Mouse (Mus musculus): ENCODE measurements at regions not wholly inside any gene's neighbourhood (a gene's known extent, or its start where the extent isn't known, plus 50 kb on each side); places are given as distances from the start of the nearest gene placed in this dataset.
A peak's percentile ranks its signal among the peaks of the same experiment; 100 is the strongest.

- no peak overlapping the region for H3K27ac ChIP-seq
- no peak overlapping the region for H3K9ac ChIP-seq
- WGBS: 75% methylated on average over 6 of the region's 6 CpGs
- no peaks in the 10 kb centered on the region for H3K9me3 ChIP-seq
- no peaks in the 10 kb centered on the region for H3K27me3 ChIP-seq
- no peaks in the 10 kb centered on the region for H3K4me1 ChIP-seq (replicated peaks)
- no peaks in the 10 kb centered on the region for H3K36me3 ChIP-seq
- H3K4me3 ChIP-seq: no peak overlapping the region
- H3K4me2 ChIP-seq: no peak overlapping the region
- no peak for ATAC-seq (ENCODE audit: low FRiP score)
Measured at GRCm38 (mm10) chr8:49043236-49043635, 199.5 kb upstream of the Tenm3 start.

- no peak overlapping the region for H3K27ac ChIP-seq
- no peaks in the 10 kb centered on the region for H3K9me3 ChIP-seq
- no peak overlapping the region for H3K9ac ChIP-seq
- no peak overlapping the region for H3K4me3 ChIP-seq
- no peak for ATAC-seq (ENCODE audit: low FRiP score)
- 71% methylated on average over 5 of the region's 5 CpGs for WGBS
- no peak overlapping the region for H3K4me2 ChIP-seq
- H3K4me1 ChIP-seq (replicated peaks): no peaks in the 10 kb centered on the region
- H3K36me3 ChIP-seq: no peaks in the 10 kb centered on the region
- H3K27me3 ChIP-seq: no peaks in the 10 kb centered on the region
Measured at GRCm38 (mm10) chr8:49035970-49036700, 192.4 kb upstream of the Tenm3 start.

GRCm38 (mm10) chr8:49035519-49035918 is 191.8 kb upstream of the Tenm3 start:
- no peaks in the 10 kb centered on the region for H3K4me1 ChIP-seq (replicated peaks)
- 29% methylated on average over 8 of the region's 8 CpGs for WGBS
- H3K4me2 ChIP-seq: no peak overlapping the region

GRCm38 (mm10) chr8:49030255-49030654 is 186.5 kb upstream of the Tenm3 start:
- Histone ChIP-seq H3K27ac (no peak overlapping the region), H3K9me3 (no peaks in the 10 kb centered on the region), H3K36me3 (no peaks in the 10 kb centered on the region), H3K4me3 (no peak overlapping the region), H3K4me2 (no peak overlapping the region), H3K27me3 (no peaks in the 10 kb centered on the region), H3K4me1 (replicated peaks) (no peaks in the 10 kb centered on the region), H3K9ac (no peak overlapping the region)
- 16% methylated on average over 5 of the region's 5 CpGs for WGBS
- ATAC-seq (ENCODE audit: low FRiP score): no peak

More at GRCm38 (mm10) chr8:49035519-49035918, 191.8 kb upstream of the Tenm3 start:
- H3K36me3 ChIP-seq: no peaks in the 10 kb centered on the region
- no peak overlapping the region for H3K9ac ChIP-seq
- no peaks in the 10 kb centered on the region for H3K9me3 ChIP-seq
- H3K4me3 ChIP-seq: no peak overlapping the region
- ATAC-seq (ENCODE audit: low FRiP score): no peak
- no peaks in the 10 kb centered on the region for H3K27me3 ChIP-seq
- no peak overlapping the region for H3K27ac ChIP-seq

GRCm38 (mm10) chr8:49017741-49018140 is 174.0 kb upstream of the Tenm3 start:
- Histone ChIP-seq H3K9ac (no peak overlapping the region), H3K9me3 (no peaks in the 10 kb centered on the region), H3K27ac (no peak overlapping the region), H3K4me2 (no peak overlapping the region), H3K27me3 (no peaks in the 10 kb centered on the region), H3K36me3 (no peaks in the 10 kb centered on the region), H3K4me3 (no peak overlapping the region), H3K4me1 (replicated peaks) (no peaks in the 10 kb centered on the region)
- WGBS: 69% methylated on average over 3 of the region's 3 CpGs
- no peak for ATAC-seq (ENCODE audit: low FRiP score)

GRCm38 (mm10) chr8:49015701-49016100 is 171.9 kb upstream of the Tenm3 start:
- no peaks in the 10 kb centered on the region for H3K27me3 ChIP-seq
- WGBS: 82% methylated on average over 7 of the region's 7 CpGs
- no peak overlapping the region for H3K4me2 ChIP-seq
- no peak overlapping the region for H3K9ac ChIP-seq
- H3K9me3 ChIP-seq: no peaks in the 10 kb centered on the region
- no peak for ATAC-seq (ENCODE audit: low FRiP score)
- H3K4me1 ChIP-seq (replicated peaks): no peaks in the 10 kb centered on the region
- H3K27ac ChIP-seq: no peak overlapping the region
- H3K36me3 ChIP-seq: no peaks in the 10 kb centered on the region
- no peak overlapping the region for H3K4me3 ChIP-seq

- WGBS: 62% methylated on average over 8 of the region's 8 CpGs
- Histone ChIP-seq H3K27me3 (no peaks in the 10 kb centered on the region), H3K4me2 (no peak overlapping the region), H3K9me3 (no peaks in the 10 kb centered on the region), H3K4me3 (no peak overlapping the region), H3K4me1 (replicated peaks) (no peaks in the 10 kb centered on the region), H3K36me3 (no peaks in the 10 kb centered on the region), H3K27ac (no peak overlapping the region), H3K9ac (no peak overlapping the region)
- ATAC-seq (ENCODE audit: low FRiP score): no peak
Measured at GRCm38 (mm10) chr8:49015200-49015599, 171.4 kb upstream of the Tenm3 start.

- Histone ChIP-seq H3K27ac (no peak overlapping the region), H3K27me3 (no peaks in the 10 kb centered on the region; the same call in 1 of the 2 replicates), H3K4me3 (no peak overlapping the region), H3K9ac (no peak overlapping the region), H3K36me3 (no peaks in the 10 kb centered on the region), H3K4me1 (replicated peaks) (no peaks in the 10 kb centered on the region), H3K9me3 (no peaks in the 10 kb centered on the region), H3K4me2 (no peak overlapping the region)
- WGBS: 73% methylated on average over 11 of the region's 11 CpGs
- no peak for ATAC-seq (ENCODE audit: low FRiP score)
Measured at GRCm38 (mm10) chr8:49006236-49006965, 162.7 kb upstream of the Tenm3 start.

GRCm38 (mm10) chr8:48981667-48982066 is 137.9 kb upstream of the Tenm3 start:
- Histone ChIP-seq H3K36me3 (no peaks in the 10 kb centered on the region), H3K27ac (peak overlapping the region; percentile 26), H3K4me1 (replicated peaks) (peaks cover 14% of the 10 kb centered on the region; the same call in 1 of the 2 replicates), H3K4me2 (no peak overlapping the region), H3K9me3 (no peaks in the 10 kb centered on the region), H3K27me3 (no peaks in the 10 kb centered on the region), H3K9ac (no peak overlapping the region), H3K4me3 (no peak overlapping the region)
- ATAC-seq (ENCODE audit: low FRiP score): peak; percentile 80
- WGBS: 47% methylated on average over 8 of the region's 8 CpGs

GRCm38 (mm10) chr8:48980755-48981154 is 137.0 kb upstream of the Tenm3 start:
- no peaks in the 10 kb centered on the region for H3K36me3 ChIP-seq
- H3K4me1 ChIP-seq (replicated peaks): peaks cover 14% of the 10 kb centered on the region; the same call in 1 of the 2 replicates
- no peak overlapping the region for H3K4me2 ChIP-seq
- H3K27ac ChIP-seq: peak overlapping the region; percentile 26; the same call in 1 of the 2 replicates
- ATAC-seq (ENCODE audit: low FRiP score): no peak
- H3K9me3 ChIP-seq: no peaks in the 10 kb centered on the region
- no peak overlapping the region for H3K9ac ChIP-seq
- 76% methylated on average over 7 of the region's 7 CpGs for WGBS
- H3K27me3 ChIP-seq: no peaks in the 10 kb centered on the region
- no peak overlapping the region for H3K4me3 ChIP-seq

GRCm38 (mm10) chr8:48970655-48971054 is 126.9 kb upstream of the Tenm3 start:
- Histone ChIP-seq H3K27ac (no peak overlapping the region), H3K36me3 (no peaks in the 10 kb centered on the region), H3K4me1 (replicated peaks) (peaks cover 6% of the 10 kb centered on the region; the same call in 1 of the 2 replicates), H3K4me3 (no peak overlapping the region), H3K27me3 (no peaks in the 10 kb centered on the region), H3K9ac (no peak overlapping the region), H3K9me3 (no peaks in the 10 kb centered on the region), H3K4me2 (no peak overlapping the region)
- ATAC-seq (ENCODE audit: low FRiP score): no peak
- WGBS: 77% methylated on average over 5 of the region's 5 CpGs

- no peaks in the 10 kb centered on the region for H3K36me3 ChIP-seq
- H3K4me1 ChIP-seq (replicated peaks): no peaks in the 10 kb centered on the region
- H3K27ac ChIP-seq: no peak overlapping the region
- no peaks in the 10 kb centered on the region for H3K9me3 ChIP-seq
- no peak overlapping the region for H3K4me2 ChIP-seq
- no peak overlapping the region for H3K9ac ChIP-seq
- H3K4me3 ChIP-seq: no peak overlapping the region
- no peaks in the 10 kb centered on the region for H3K27me3 ChIP-seq
- WGBS: 83% methylated on average over 1 of the region's 1 CpGs
- no peak for ATAC-seq (ENCODE audit: low FRiP score)
Measured at GRCm38 (mm10) chr8:48964929-48965328, 121.2 kb upstream of the Tenm3 start.

- H3K4me2 ChIP-seq: no peak overlapping the region
- H3K9me3 ChIP-seq: no peaks in the 10 kb centered on the region
- WGBS: 86% methylated on average over 5 of the region's 5 CpGs
- no peak overlapping the region for H3K9ac ChIP-seq
- no peak overlapping the region for H3K4me3 ChIP-seq
- H3K27me3 ChIP-seq: no peaks in the 10 kb centered on the region
- no peak overlapping the region for H3K27ac ChIP-seq
- no peaks in the 10 kb centered on the region for H3K4me1 ChIP-seq (replicated peaks)
- no peaks in the 10 kb centered on the region for H3K36me3 ChIP-seq
- no peak for ATAC-seq (ENCODE audit: low FRiP score)
Measured at GRCm38 (mm10) chr8:48957614-48958013, 113.9 kb upstream of the Tenm3 start.

All from hindbrain, embryonic 13.5 days (tissue).